Mouse (Mus musculus) NIH3T3 (cell line): ENCODE results near the gene AA792892.
"Not testable (repeated sequence)": the region's sequence is repeated elsewhere in the genome, so short reads cannot be mapped to it uniquely, and the experiment has no call there.

ENCODE experiments used
- DNase-seq: peaks from one replicate; pipeline ENCODE4 v3.0.0-alpha.2; 2012; ENCODE audit warnings: low read depth

Gene AA792892

DNA sequence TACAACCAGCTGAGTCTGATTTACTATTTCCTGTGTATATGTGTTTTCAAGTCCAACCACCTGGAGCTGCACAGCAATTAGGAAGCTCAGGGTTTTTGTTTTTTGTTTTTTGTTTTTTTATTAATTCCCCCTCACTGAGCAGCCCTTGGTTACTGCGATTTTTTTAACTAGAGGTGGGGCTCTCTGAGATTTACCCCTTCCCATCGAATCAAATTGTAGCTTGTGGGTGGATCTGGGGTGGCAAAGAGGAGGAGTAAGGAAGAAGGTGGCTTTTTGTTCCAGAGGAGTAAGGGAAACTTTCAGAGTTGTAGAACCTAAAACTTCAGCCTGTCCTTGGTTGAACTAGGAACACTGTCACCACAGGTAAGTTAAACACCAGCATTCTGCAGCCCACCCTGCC is at the start of gene AA792892:
AA792892 (plus strand) TSS at position 301 of the 400 bp plus-strand sequence.
- DNase-seq: not testable (repeated sequence)

DNA sequence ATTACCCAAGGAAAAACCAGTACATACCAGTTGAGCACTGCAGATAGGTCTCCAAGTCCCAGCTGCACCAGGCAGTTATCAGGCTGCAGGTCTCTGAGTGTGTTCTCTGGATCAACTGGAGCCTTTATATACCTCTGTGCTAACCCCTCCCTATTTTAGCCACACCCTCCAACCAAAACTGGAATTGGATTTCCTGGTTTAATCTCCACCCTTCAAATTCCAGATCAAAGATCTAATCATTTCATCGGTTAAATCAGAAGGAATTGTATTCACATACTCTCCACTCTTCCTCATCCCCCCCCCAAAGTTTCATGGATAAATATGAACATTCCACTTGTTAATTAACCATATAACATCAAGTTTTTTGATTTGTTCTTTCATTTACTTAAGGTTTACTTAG is 32.9 kb upstream of the AA792892 start, which contains the start of gene A430089I19Rik:
A430089I19Rik (minus strand) TSS at position 101 of the 400 bp plus-strand sequence.
- not testable (repeated sequence) for DNase-seq

DNA sequence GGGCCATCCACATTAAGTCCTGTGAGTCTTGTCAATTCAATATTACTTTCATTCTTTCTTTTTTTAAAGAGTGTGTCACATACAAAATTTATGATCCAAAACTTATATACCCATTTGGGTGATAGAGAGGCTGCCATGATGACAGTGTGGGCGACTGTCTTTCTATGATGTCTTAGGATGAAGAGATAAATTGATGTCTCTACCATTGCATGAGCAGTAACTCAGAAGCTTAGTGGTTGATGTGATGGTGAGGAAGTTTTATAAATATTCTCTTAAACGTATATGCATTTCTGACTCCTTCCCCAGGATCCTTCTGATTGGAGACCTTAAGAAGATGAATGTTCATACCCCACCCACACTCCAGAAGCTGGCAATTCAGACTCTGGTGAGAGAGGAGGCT is 25.4 kb upstream of the AA792892 start, which contains the start of gene Gm6502:
Gm6502 (plus strand) TSS at position 301 of the 400 bp plus-strand sequence.
- not testable (repeated sequence) for DNase-seq
